Mouse (Mus musculus): ENCODE measurements around the gene Fgfr2. TPM values are rescaled to one million over a fixed set of nuclear protein-coding genes. Genes with fewer than 3 reads are reported as not detected.

Fgfr2 gene
- polyA plus RNA-seq, 1 experiment from 2014 or later: 33.9 TPM

GRCm38 (mm10) chr7:130982371-130982770 is 2140.8 kb downstream of the Fgfr2 start:
- Histone ChIP-seq H3K36me3 (no peaks in the 10 kb centered on the region), H3K4me2 (no peak overlapping the region), H3K4me3 (no peak overlapping the region), H3K27me3 (no peaks in the 10 kb centered on the region), H3K9ac (no peak overlapping the region), H3K27ac (no peak overlapping the region), H3K9me3 (no peaks in the 10 kb centered on the region), H3K4me1 (replicated peaks) (peaks cover 13% of the 10 kb centered on the region)
- WGBS: 35% methylated on average over 4 of the region's 4 CpGs
- no peak for ATAC-seq (ENCODE audit: low FRiP score)

- no peak overlapping the region for H3K9ac ChIP-seq
- no peaks in the 10 kb centered on the region for H3K9me3 ChIP-seq
- peaks cover 20% of the 10 kb centered on the region for H3K4me1 ChIP-seq (replicated peaks)
- 91% methylated on average over 5 of the region's 5 CpGs for WGBS
- H3K27ac ChIP-seq: no peak overlapping the region
- no peaks in the 10 kb centered on the region for H3K36me3 ChIP-seq
- no peaks in the 10 kb centered on the region for H3K27me3 ChIP-seq
- no peak for ATAC-seq (ENCODE audit: low FRiP score)
- no peak overlapping the region for H3K4me2 ChIP-seq
- no peak overlapping the region for H3K4me3 ChIP-seq
These were observed 2143.0 kb downstream of the Fgfr2 start for GRCm38 (mm10) chr7:130980130-130980529.

- no peaks in the 10 kb centered on the region for H3K27me3 ChIP-seq
- H3K9ac ChIP-seq: no peak overlapping the region
- no peak overlapping the region for H3K4me3 ChIP-seq
- WGBS: 92% methylated on average over 1 of the region's 1 CpGs
- H3K9me3 ChIP-seq: no peaks in the 10 kb centered on the region
- ATAC-seq (ENCODE audit: low FRiP score): no peak
- H3K4me1 ChIP-seq (replicated peaks): peaks cover 20% of the 10 kb centered on the region
- H3K36me3 ChIP-seq: no peaks in the 10 kb centered on the region
- no peak overlapping the region for H3K4me2 ChIP-seq
- H3K27ac ChIP-seq: no peak overlapping the region
These were observed 2144.6 kb downstream of the Fgfr2 start for GRCm38 (mm10) chr7:130978545-130978944.

GRCm38 (mm10) chr7:130977794-130978521 is 2145.2 kb downstream of the Fgfr2 start:
- peaks cover 20% of the 10 kb centered on the region for H3K4me1 ChIP-seq (replicated peaks)
- no peaks in the 10 kb centered on the region for H3K9me3 ChIP-seq
- peak; percentile 71 for ATAC-seq (ENCODE audit: low FRiP score)
- H3K4me2 ChIP-seq: no peak overlapping the region
- H3K9ac ChIP-seq: no peak overlapping the region
- no peaks in the 10 kb centered on the region for H3K36me3 ChIP-seq
- no peak overlapping the region for H3K27ac ChIP-seq
- 45% methylated on average over 5 of the region's 5 CpGs for WGBS
- H3K27me3 ChIP-seq: no peaks in the 10 kb centered on the region
- H3K4me3 ChIP-seq: no peak overlapping the region

GRCm38 (mm10) chr7:130976305-130976935 is 2146.7 kb downstream of the Fgfr2 start:
- Histone ChIP-seq H3K36me3 (no peaks in the 10 kb centered on the region), H3K4me2 (no peak overlapping the region), H3K4me1 (replicated peaks) (peaks cover 20% of the 10 kb centered on the region), H3K9ac (no peak overlapping the region), H3K27ac (no peak overlapping the region), H3K4me3 (no peak overlapping the region), H3K9me3 (no peaks in the 10 kb centered on the region), H3K27me3 (no peaks in the 10 kb centered on the region)
- 60% methylated on average over 13 of the region's 13 CpGs for WGBS
- ATAC-seq (ENCODE audit: low FRiP score): no peak

GRCm38 (mm10) chr7:130972767-130973166 is 2150.4 kb downstream of the Fgfr2 start:
- Histone ChIP-seq H3K9ac (no peak overlapping the region), H3K36me3 (no peaks in the 10 kb centered on the region), H3K4me1 (replicated peaks) (peaks cover 11% of the 10 kb centered on the region), H3K27me3 (no peaks in the 10 kb centered on the region), H3K9me3 (no peaks in the 10 kb centered on the region), H3K4me3 (no peak overlapping the region), H3K4me2 (no peak overlapping the region), H3K27ac (no peak overlapping the region)
- no peak for ATAC-seq (ENCODE audit: low FRiP score)
- 88% methylated on average over 9 of the region's 9 CpGs for WGBS

GRCm38 (mm10) chr7:130969507-130969906 is 2153.6 kb downstream of the Fgfr2 start:
- Histone ChIP-seq H3K4me2 (no peak overlapping the region), H3K9me3 (no peaks in the 10 kb centered on the region), H3K27ac (no peak overlapping the region), H3K36me3 (no peaks in the 10 kb centered on the region), H3K4me1 (replicated peaks) (peaks cover 16% of the 10 kb centered on the region), H3K9ac (no peak overlapping the region), H3K4me3 (no peak overlapping the region), H3K27me3 (no peaks in the 10 kb centered on the region)
- no peak for ATAC-seq (ENCODE audit: low FRiP score)
- 74% methylated on average over 3 of the region's 3 CpGs for WGBS

GRCm38 (mm10) chr7:130969076-130969475 is 2154.1 kb downstream of the Fgfr2 start:
- Histone ChIP-seq H3K9me3 (no peaks in the 10 kb centered on the region), H3K4me2 (no peak overlapping the region), H3K27ac (no peak overlapping the region), H3K36me3 (no peaks in the 10 kb centered on the region), H3K4me1 (replicated peaks) (peaks cover 16% of the 10 kb centered on the region), H3K9ac (no peak overlapping the region), H3K27me3 (no peaks in the 10 kb centered on the region), H3K4me3 (no peak overlapping the region)
- 91% methylated on average over 5 of the region's 5 CpGs for WGBS
- no peak for ATAC-seq (ENCODE audit: low FRiP score)

GRCm38 (mm10) chr7:130968537-130968936 is 2154.6 kb downstream of the Fgfr2 start:
- Histone ChIP-seq H3K9ac (no peak overlapping the region), H3K27me3 (no peaks in the 10 kb centered on the region), H3K27ac (no peak overlapping the region), H3K4me2 (no peak overlapping the region), H3K9me3 (no peaks in the 10 kb centered on the region), H3K36me3 (no peaks in the 10 kb centered on the region), H3K4me1 (replicated peaks) (peaks cover 16% of the 10 kb centered on the region), H3K4me3 (no peak overlapping the region)
- 69% methylated on average over 7 of the region's 7 CpGs for WGBS
- ATAC-seq (ENCODE audit: low FRiP score): no peak

GRCm38 (mm10) chr7:130967901-130968300 is 2155.2 kb downstream of the Fgfr2 start:
- no peak for ATAC-seq (ENCODE audit: low FRiP score)
- no peak overlapping the region for H3K4me3 ChIP-seq
- H3K27me3 ChIP-seq: no peaks in the 10 kb centered on the region
- H3K4me1 ChIP-seq (replicated peaks): peaks cover 16% of the 10 kb centered on the region
- no peak overlapping the region for H3K4me2 ChIP-seq
- no peak overlapping the region for H3K27ac ChIP-seq
- no peaks in the 10 kb centered on the region for H3K9me3 ChIP-seq
- H3K36me3 ChIP-seq: no peaks in the 10 kb centered on the region
- no peak overlapping the region for H3K9ac ChIP-seq
- WGBS: 95% methylated on average over 6 of the region's 6 CpGs

- peaks cover 16% of the 10 kb centered on the region for H3K4me1 ChIP-seq (replicated peaks)
- no peaks in the 10 kb centered on the region for H3K27me3 ChIP-seq
- no peak for ATAC-seq (ENCODE audit: low FRiP score)
- H3K4me3 ChIP-seq: no peak overlapping the region
- no peaks in the 10 kb centered on the region for H3K9me3 ChIP-seq
- no peak overlapping the region for H3K27ac ChIP-seq
- H3K9ac ChIP-seq: no peak overlapping the region
- 70% methylated on average over 6 of the region's 6 CpGs for WGBS
- no peaks in the 10 kb centered on the region for H3K36me3 ChIP-seq
- H3K4me2 ChIP-seq: no peak overlapping the region
These were observed 2156.3 kb downstream of the Fgfr2 start for GRCm38 (mm10) chr7:130966876-130967275.

GRCm38 (mm10) chr7:130966451-130966850 is 2156.7 kb downstream of the Fgfr2 start:
- no peak overlapping the region for H3K4me2 ChIP-seq
- 0 out of 2 replicates have a peak overlapping the region, but pooled peaks have one; percentile 52 for H3K27ac ChIP-seq
- no peaks in the 10 kb centered on the region for H3K27me3 ChIP-seq
- no peak for ATAC-seq (ENCODE audit: low FRiP score)
- 75% methylated on average over 5 of the region's 5 CpGs for WGBS
- H3K9me3 ChIP-seq: no peaks in the 10 kb centered on the region
- H3K4me1 ChIP-seq (replicated peaks): peaks cover 16% of the 10 kb centered on the region
- H3K9ac ChIP-seq: no peak overlapping the region
- H3K36me3 ChIP-seq: no peaks in the 10 kb centered on the region
- no peak overlapping the region for H3K4me3 ChIP-seq

GRCm38 (mm10) chr7:130965909-130966365 is 2157.2 kb downstream of the Fgfr2 start:
- Histone ChIP-seq H3K4me2 (no peak overlapping the region), H3K36me3 (no peaks in the 10 kb centered on the region), H3K9ac (no peak overlapping the region; the same call in 1 of the 2 replicates), H3K4me1 (replicated peaks) (peaks cover 16% of the 10 kb centered on the region), H3K4me3 (no peak overlapping the region), H3K9me3 (no peaks in the 10 kb centered on the region), H3K27ac (peak overlapping the region; percentile 52), H3K27me3 (no peaks in the 10 kb centered on the region)
- WGBS: 52% methylated on average over 4 of the region's 4 CpGs
- ATAC-seq (ENCODE audit: low FRiP score): no peak
